Mouse (Mus musculus): ENCODE data around the gene Ptprh. TPM values are rescaled to one million over a fixed set of nuclear protein-coding genes. Genes with fewer than 3 reads are reported as not detected.

Ptprh gene
- not detected for total RNA-seq (2023)

DNA sequence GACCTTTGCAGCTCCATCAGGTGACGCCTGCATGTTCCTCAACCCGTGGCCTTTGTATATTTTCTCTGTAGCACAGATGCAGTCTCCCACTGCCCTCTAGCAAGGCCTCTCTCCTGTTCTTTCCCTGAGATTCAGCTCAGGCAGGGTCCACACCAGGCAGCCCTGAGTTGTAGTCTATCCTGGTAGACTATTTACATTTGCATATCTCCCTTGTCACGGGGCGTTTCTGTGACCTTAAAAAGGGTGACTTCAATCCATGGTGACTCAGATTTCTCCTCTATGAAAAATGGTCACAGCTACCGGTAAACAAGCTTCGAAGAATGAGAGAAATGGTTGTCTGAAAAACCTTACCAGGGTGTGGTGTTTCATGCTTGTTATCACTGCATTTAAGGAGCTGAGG is at the start of gene Ptprh:
Ptprh (minus strand) TSS at position 169 of the 400 bp plus-strand sequence.

DNA sequence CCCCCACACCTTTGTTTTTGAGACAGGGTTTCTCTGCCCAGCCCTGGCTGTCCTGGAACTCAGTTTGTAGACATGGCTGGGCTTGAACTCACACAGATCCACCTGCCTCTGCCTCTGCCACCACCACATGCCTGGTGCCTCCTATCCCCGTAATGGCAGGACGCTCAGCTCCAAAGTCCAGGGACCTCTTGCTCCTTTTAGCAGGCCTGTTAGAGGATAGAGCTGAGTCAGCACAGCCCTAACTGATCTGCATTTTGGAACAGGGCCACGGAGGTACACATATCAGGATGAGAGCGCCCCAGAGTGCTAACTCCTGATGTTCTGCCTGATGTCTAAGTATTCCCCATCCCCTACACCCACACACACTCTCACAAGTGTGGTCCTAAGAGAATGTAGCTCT is 27.2 kb upstream of the Ptprh start, which contains the start of gene Tmem86b:
Tmem86b (minus strand) TSS at position 392 of the 400 bp plus-strand sequence.

DNA sequence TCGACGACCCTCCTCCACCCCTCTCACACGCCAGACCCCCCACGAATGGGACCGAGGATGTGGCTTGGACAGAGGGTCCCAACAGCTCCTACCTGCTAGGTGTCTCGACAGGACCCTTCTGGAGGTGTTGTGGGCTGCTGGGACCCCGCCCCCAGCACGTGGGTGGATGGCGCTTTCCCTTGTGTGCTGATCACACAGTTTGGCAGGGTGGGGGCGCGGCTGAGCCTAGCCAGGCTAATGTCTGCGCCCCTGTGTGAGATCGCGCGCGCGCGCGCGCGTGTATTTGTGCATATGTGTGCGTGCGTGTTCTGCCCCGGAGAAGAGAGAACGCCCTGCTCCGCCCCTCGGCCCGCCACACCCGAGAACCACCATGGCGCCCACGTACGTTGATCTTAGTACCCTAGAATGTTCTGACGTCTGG is 56.6 kb downstream of the Ptprh start, which contains the start of gene Syt5:
Syt5 (minus strand) TSS at position 321 of the 421 bp plus-strand sequence.

DNA sequence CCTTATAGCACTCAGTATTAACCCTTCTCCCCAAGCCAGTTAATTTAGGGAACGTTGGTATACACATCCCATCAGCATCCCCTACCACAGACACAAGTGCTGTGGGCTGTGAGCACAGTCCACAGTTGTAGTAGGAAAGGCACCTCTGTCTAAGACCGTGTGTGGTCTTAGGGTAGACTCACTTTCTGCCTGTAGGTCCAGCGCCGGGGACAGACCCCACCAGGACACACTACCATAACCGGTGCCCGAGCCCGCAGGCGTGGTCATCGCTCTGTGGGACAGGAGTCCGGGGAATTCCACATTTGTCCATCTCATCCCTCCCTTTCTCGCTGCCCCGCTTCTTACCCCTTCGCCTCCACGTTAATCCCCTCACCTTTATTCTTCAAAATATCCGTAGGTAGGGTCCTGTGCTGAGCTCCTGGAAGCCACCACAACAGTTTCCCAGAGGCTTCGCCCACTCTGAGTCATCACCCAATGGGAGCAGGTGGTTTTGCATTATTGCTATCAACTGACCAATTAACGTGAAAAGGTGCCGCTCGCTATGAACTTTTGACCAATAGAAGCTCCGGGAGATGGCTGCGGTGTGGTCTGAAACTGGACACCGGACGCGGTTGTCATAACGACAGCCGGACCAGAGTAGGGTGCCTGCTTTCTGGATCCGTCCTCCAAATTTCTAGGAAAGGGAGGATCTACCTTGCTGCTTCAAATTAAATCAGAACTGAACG is 71.7 kb downstream of the Ptprh start, which contains the start of gene Dnaaf3:
Dnaaf3 (minus strand) TSS at position 449 of the 725 bp plus-strand sequence.

DNA sequence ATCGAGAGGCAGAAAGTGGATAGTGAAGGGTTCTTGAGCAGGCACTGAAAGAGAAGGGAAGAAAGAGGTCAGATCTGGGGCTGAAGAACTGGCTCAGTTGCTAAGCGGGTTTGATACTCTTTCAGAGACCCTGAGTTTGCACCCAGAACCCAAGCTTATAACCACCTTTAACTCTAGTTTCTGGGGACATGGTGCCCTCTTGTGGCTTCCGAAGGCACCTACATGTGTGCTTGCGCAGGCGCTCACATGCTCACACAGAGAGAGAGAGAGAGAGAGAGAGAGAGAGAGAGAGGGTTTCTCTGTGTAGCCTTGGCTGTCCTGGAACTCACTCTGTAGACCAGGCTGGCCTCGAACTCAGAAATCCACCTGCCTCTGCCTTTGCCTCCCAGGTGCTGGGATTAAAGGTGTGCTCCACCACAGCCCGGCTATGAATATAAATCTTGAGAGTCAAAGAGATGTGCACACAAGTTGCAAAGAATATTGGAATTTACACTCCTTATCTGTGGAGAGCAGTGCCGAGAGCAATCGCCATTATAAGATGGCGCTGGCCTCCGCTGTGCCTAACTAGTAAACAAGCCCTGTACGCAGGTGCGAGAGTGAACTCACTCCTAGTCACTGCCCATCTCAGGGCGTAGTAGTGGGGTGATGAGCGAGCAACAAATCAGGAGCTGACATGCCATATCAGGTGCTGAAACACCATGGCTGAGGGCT is 79.5 kb downstream of the Ptprh start, which contains the start of gene Tnni3:
Tnni3 (minus strand) TSS at position 18 of the 711 bp plus-strand sequence.

DNA sequence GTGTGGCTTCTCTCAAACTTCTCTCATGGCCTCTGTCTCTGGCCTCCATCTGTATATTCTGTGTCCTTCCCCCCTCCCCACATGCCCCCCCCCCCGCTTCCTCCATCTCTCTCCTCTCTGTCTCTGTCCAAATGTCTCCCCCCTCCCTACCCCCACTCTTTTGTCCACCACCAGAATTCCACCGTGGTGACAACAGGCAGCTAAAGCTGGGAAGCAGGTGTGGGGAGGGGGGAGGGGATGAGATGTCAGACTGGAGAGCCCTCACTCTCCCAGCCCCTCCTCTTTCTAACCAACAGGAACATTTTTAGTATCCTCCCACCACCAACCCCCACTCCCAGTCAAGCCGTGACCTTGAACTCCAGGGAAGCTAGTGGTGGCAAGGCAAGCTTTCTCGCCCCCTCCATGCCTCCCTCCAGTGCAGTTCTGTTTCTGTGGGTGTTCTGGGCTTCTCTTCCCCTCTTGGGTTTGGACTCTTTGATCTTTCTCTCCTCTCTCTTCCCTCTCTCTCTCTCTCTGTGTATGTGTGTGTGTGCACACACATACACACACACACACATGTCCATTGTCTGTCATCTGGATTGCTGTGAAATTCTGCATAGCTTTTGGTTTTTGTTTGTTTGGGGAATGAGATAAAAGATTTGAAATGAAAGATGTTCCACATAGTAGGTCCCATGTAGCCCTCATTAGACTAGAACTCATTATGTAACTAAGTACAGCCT is 87.3 kb downstream of the Ptprh start, which contains the start of gene Tnnt1:
Tnnt1 (minus strand) TSS at position 51 of the 719 bp plus-strand sequence.

DNA sequence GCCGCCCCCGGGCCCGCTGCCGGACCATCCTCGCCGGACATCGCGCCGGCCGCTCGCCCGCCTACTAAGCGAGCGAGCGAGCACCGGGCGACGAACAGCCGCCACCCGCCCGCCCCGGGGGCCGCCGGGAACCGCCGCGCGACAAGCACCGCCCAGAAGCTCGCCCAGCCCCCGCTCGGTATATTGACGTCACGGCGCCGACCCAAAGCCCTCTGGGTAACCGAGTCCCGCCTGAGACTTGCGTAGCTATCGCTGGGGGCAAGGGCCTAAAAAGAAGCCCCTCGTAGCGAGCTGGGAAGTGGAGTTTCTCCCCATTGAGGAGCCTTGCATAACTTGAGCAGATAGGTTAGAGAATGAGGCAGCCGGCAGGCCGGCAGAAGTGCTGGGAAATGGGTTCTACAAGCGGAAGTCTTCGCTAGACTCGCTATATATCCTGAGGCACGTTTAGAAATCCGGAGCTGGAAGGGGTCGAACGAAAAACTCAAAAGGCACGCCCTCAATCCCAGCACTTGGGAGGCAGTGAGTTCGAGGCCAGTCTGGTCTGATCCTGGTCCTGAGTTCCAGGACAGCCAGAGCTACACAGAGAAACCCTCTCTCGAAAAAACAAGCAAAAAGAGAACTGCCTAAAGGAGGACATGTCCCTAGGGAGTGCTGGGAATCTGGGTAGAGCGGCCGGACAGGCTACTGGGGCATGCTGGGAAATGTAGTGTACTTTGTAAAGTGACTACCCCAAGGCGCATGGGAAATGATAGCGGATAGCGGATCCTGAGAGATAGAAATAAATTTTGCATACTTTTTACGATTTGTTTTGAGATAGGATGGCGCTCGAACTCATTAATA is 102.1 kb downstream of the Ptprh start, which contains the start of gene Ppp1r12c:
Ppp1r12c (minus strand) TSS at position 123 of the 840 bp plus-strand sequence.

Other genes starting within 250 kb of the Ptprh start
- gene Gp6, start 206.3 kb downstream of the Ptprh start, total RNA-seq (2023) = not detected
- gene Rdh13, start 158.4 kb downstream of the Ptprh start, total RNA-seq (2023) = 10 to 100 TPM; 10.7 to 13.4 TPM
- 10 to 100 TPM; 15.7 to 17.8 TPM for gene Eps8l1, start 143.4 kb downstream of the Ptprh start, total RNA-seq (2023)
- gene Ppp1r12c, start 102.4 kb downstream of the Ptprh start, total RNA-seq (2023) = 100 to 1,000 TPM; 275 to 289 TPM
- gene Tnnt1, start 87.7 kb downstream of the Ptprh start, total RNA-seq (2023) = 1 to 10 TPM; 4.7 to 6.1 TPM
- gene Tnni3, start 79.8 kb downstream of the Ptprh start, total RNA-seq (2023) = not detected
- not detected for gene Dnaaf3, start 71.6 kb downstream of the Ptprh start, total RNA-seq (2023)
- under 1 TPM in 1 of 2 experiments, not detected in 1; 0.83 TPM for gene Syt5, start 56.5 kb downstream of the Ptprh start, total RNA-seq (2023)
- gene Tmem86b, start 27.4 kb upstream of the Ptprh start, total RNA-seq (2023) = 10 to 100 TPM; 56.1 to 82.6 TPM
- 100 to 1,000 TPM; 269 to 275 TPM for gene Ppp6r1, start 55.0 kb upstream of the Ptprh start, total RNA-seq (2023)
- 10 to 100 TPM; 56.0 to 66.8 TPM for gene Hspbp1, start 81.0 kb upstream of the Ptprh start, total RNA-seq (2023)
- gene Brsk1, start 86.6 kb upstream of the Ptprh start, total RNA-seq (2023) = not detected
- gene Tmem150b, start 121.2 kb upstream of the Ptprh start, total RNA-seq (2023) = under 1 TPM; 0.21 to 0.76 TPM
- 10 to 100 TPM; 66.9 to 85.4 TPM for gene Kmt5c, start 136.1 kb upstream of the Ptprh start, total RNA-seq (2023)
- 1 to 10 TPM; 2.1 to 4.0 TPM for gene Cox6b2, start 149.1 kb upstream of the Ptprh start, total RNA-seq (2023)
- gene Fam71e2, start 167.3 kb upstream of the Ptprh start, total RNA-seq (2023) = not detected
- not detected for gene Il11, start 178.8 kb upstream of the Ptprh start, total RNA-seq (2023)
- not detected for gene Tmem190, start 178.9 kb upstream of the Ptprh start, total RNA-seq (2023)
- 1 to 10 TPM; 1.4 to 2.7 TPM for gene Tmem238, start 185.6 kb upstream of the Ptprh start, total RNA-seq (2023)
- 1,000 to 10,000 TPM; 2,356 to 2,505 TPM for gene Rpl28, start 188.8 kb upstream of the Ptprh start, total RNA-seq (2023)
- gene Ube2s, start 208.5 kb upstream of the Ptprh start, total RNA-seq (2023) = 100 to 1,000 TPM; 160 to 166 TPM
- gene Shisa7, start 240.7 kb upstream of the Ptprh start, total RNA-seq (2023) = under 1 TPM; 0.23 to 0.36 TPM

Measured in T-cell, adult 66 days (primary cell).